Mouse (Mus musculus) midbrain, embryonic 12.5 days (tissue): ENCODE measurements at regions not wholly inside any gene's neighbourhood (a gene's known extent, or its start where the extent isn't known, plus 50 kb on each side); places are given as distances from the start of the nearest gene placed in this dataset.
"Not testable (repeated sequence)": the region's sequence is repeated elsewhere in the genome, so short reads cannot be mapped to it uniquely, and the experiment has no call there.

Source experiments
- ATAC-seq: fragments of 200-750 bp; cut with Nextera tagmentation; 2 replicates; pipeline ENCODE4 v1.8.0; 2017; ENCODE audit warnings: low read depth, moderate TSS enrichment, moderate library complexity; ENCODE audit not compliant: low FRiP score
- H3K27ac ChIP-seq: fragments of 300-500 bp; sonication (generic); replicated peaks from 2 replicates; pipeline ENCODE4 v1.5.1; 2016; ENCODE audit warnings: mild to moderate bottlenecking
- H3K27me3 ChIP-seq: fragments of 300-500 bp; sonication (generic); 2 replicates; pipeline ENCODE4 v1.6.1; 2016; ENCODE audit warnings: mild to moderate bottlenecking
- H3K36me3 ChIP-seq: fragments of 300-500 bp; sonication (generic); 2 replicates; pipeline ENCODE4 v1.6.1; 2016
- H3K4me1 ChIP-seq: fragments of 300-500 bp; sonication (generic); 2 replicates; pipeline ENCODE4 v1.6.1; 2016
- H3K4me2 ChIP-seq: fragments of 300-500 bp; sonication (generic); replicated peaks from 2 replicates; pipeline ENCODE4 v1.6.1; 2016; ENCODE audit warnings: mild to moderate bottlenecking, moderate library complexity
- H3K4me3 ChIP-seq: fragments of 300-500 bp; sonication (generic); 2 replicates; pipeline ENCODE4 v1.5.1; 2016; ENCODE audit warnings: mild to moderate bottlenecking
- H3K9ac ChIP-seq: fragments of 300-500 bp; sonication (generic); replicated peaks from 2 replicates; pipeline ENCODE4 v1.6.1; 2016; ENCODE audit warnings: mild to moderate bottlenecking, moderate library complexity
- H3K9me3 ChIP-seq: fragments of 300-500 bp; sonication (generic); 2 replicates; pipeline ENCODE4 v1.6.1; 2016; ENCODE audit warnings: mild to moderate bottlenecking
- WGBS: fragments of 180-500 bp; shearing (Covaris S2); methylation state at CpG from one replicate; pipeline ENCODE4 v1.1.7; 2016; 5-methylcytosine and 5-hydroxymethylcytosine counted together

DNA sequence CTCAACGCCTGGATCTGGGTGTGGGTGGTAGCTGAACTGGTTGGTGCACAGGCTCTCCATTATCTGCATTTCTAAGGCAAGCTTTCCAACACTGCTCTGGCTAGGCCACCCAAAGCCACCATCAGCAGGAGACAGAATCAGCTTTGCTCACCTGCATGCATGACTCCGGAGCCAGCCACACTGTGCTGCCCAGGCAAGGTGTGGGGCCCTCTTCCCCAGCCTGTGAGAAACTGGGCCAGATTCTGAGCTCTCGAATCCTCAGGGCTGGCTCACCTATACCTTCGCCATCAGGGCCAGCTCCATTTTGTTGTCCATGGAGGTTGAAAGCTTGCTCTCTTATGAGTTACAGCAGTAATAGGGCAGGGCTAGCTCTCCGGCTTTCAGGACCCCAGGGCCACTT lies 293.1 kb upstream of the Pdzrn3 start:
- no peaks in the 10 kb centered on the region for H3K36me3 ChIP-seq
- ATAC-seq: peak; percentile 28; the same call in 1 of the 2 replicates

DNA sequence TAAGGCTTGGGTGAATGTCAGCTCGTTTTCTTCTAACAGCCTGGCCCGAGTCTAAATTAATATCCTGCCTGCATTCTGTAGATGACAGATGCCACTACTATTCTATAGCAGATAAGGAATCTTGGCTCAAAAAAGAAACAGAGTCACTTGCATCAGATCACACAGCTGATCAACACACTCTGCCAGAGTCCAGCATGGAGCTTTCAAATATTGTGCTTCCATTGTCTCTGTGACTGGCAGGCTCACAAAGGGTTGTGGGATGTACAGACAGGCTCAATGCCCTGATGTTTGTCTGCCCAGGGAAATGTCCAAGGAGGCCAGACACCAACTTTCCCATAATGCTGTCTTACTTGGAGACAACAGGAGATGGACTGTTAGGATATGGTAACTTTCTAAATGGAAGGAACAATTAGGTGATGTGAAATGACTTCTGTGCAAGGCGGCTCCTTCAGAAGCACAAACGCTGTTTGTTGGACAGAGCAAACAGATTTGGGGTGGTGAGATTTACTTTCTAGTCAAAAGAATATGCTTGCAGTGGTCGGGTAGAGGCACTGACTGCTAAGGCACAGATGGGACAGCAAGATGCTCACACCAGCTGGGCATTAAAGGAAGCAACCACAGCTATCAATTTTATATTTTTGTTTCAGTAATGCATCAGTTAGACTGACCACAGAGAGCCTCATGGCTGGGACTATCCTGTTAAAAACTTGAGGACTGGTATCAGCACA lies 291.6 kb upstream of the Pdzrn3 start:
- H3K27me3 ChIP-seq: no peaks in the 10 kb centered on the region
- H3K36me3 ChIP-seq: no peaks in the 10 kb centered on the region
- 0 out of 2 replicates have a peak overlapping the region, but pooled peaks have one; percentile 10 for H3K27ac ChIP-seq
- peaks cover 14% of the 10 kb centered on the region; the same call in 1 of the 2 replicates for H3K4me1 ChIP-seq
- no peak overlapping the region for H3K4me2 ChIP-seq
- H3K9me3 ChIP-seq: no peaks in the 10 kb centered on the region
- WGBS: 47% methylated on average over 5 of the region's 5 CpGs
- H3K9ac ChIP-seq: no peak overlapping the region
- no peak overlapping the region for H3K4me3 ChIP-seq
- ATAC-seq: peak; percentile 51; the same call in 1 of the 2 replicates

More for the DNA sequence above, 293.1 kb upstream of the Pdzrn3 start:
- H3K27me3 ChIP-seq: no peaks in the 10 kb centered on the region
- no peaks in the 10 kb centered on the region for H3K9me3 ChIP-seq
- H3K4me3 ChIP-seq: no peak overlapping the region
- peaks cover 14% of the 10 kb centered on the region; the same call in 1 of the 2 replicates for H3K4me1 ChIP-seq
- no peak overlapping the region for H3K4me2 ChIP-seq
- 67% methylated on average over 5 of the region's 5 CpGs for WGBS
- no peak overlapping the region for H3K9ac ChIP-seq
- H3K27ac ChIP-seq: no peak overlapping the region

DNA sequence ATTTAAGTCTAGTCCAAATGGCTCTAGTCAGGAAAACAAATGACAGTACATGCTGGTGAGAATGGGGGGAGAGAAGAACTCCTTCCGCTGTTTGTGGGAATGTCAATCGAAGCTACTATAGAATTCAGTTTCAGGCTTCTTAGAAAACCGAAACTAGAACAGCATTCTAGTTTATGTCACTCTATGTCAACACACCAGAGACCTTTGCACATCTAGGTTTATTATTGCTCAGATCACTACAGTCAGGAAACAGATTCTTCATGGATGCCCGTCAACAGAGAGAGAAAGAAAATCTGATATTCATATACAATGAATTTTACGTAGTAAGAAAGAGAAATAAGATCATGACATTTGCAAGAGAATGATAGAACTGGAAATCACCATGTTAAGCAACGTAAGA lies 276.7 kb upstream of the Pdzrn3 start:
- Histone ChIP-seq H3K27me3 (no peaks in the 10 kb centered on the region), H3K9me3 (no peaks in the 10 kb centered on the region), H3K27ac (no peak overlapping the region), H3K36me3 (no peaks in the 10 kb centered on the region), H3K4me1 (no peaks in the 10 kb centered on the region), H3K9ac (no peak overlapping the region), H3K4me3 (no peak overlapping the region), H3K4me2 (no peak overlapping the region)
- 90% methylated on average over 6 of the region's 6 CpGs for WGBS
- ATAC-seq: no peak

DNA sequence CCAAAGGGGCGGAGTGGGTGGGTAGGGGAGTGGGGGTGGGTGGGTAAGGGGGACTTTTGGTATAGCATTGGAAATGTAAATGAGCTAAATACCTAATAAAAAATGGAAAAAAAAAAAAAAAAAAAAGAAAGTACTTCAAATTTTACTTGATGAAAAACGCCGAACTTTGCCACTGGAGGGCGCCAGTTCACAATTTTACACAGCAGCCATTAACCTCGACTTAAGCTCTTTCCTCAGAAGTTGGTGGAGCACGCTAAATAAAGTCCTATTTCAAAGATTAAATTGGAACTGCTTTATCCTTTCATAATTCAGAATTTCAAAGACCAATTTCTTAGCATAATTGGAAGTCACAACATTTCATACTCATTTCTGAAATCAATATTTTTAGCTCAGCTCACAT lies 272.7 kb upstream of the Pdzrn3 start:
- not testable (repeated sequence) for H3K9ac ChIP-seq, H3K4me1 ChIP-seq, H3K4me2 ChIP-seq, H3K27ac ChIP-seq, H3K36me3 ChIP-seq, H3K9me3 ChIP-seq, ATAC-seq, H3K4me3 ChIP-seq, H3K27me3 ChIP-seq
- 10% methylated on average over 5 of the region's 6 CpGs for WGBS

DNA sequence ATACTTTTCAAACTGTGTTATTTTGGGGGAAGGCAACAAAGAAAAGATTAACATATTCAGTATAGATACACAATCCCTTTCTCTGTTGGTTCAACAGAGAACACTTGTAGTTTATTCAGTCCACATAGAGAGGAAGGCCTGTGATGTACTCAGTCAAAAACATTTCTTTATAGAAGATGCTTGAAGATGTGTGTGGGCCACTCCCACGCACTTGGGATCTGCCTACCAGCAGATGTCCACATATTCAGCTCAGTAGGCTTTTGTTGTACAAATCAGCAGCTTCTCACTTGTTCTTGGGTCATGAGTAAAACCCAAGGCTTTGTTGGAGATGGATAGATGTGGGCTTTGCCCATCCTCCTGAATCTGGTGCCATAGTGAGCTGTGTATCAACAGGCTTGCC lies 239.6 kb upstream of the Pdzrn3 start:
- Histone ChIP-seq H3K27ac (no peak overlapping the region), H3K4me3 (no peak overlapping the region), H3K9ac (no peak overlapping the region), H3K36me3 (no peaks in the 10 kb centered on the region), H3K4me1 (no peaks in the 10 kb centered on the region), H3K4me2 (no peak overlapping the region), H3K9me3 (no peaks in the 10 kb centered on the region), H3K27me3 (no peaks in the 10 kb centered on the region)
- ATAC-seq: no peak; the same call in 1 of the 2 replicates
- WGBS: 58% methylated on average over 1 of the region's 1 CpGs

DNA sequence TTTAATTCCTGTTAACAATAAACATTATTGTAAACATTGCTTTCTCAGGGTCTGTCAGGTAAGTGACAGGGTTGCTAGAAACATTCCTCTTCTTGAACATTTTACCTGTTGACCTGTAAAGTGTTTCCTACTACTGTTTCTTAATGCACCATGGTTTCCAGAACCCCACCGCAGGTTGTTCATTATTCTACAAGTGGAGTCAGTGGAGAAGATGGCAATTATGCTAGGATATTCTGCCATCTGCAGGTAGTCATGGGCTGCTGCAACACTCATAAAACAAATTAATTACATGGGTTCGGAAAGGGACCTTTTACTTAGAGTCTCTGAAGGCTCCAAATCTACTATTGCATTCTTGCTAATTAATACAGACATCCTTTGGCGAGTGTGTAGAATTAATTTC lies 239.1 kb upstream of the Pdzrn3 start:
- no peak overlapping the region for H3K4me3 ChIP-seq
- WGBS: 48% methylated on average over 3 of the region's 3 CpGs
- no peaks in the 10 kb centered on the region for H3K27me3 ChIP-seq
- no peak overlapping the region for H3K9ac ChIP-seq
- H3K4me2 ChIP-seq: no peak overlapping the region
- no peaks in the 10 kb centered on the region for H3K9me3 ChIP-seq
- no peak overlapping the region for H3K27ac ChIP-seq
- ATAC-seq: 0 out of 2 replicates have a peak, but pooled peaks have one; percentile 38
- no peaks in the 10 kb centered on the region for H3K36me3 ChIP-seq
- no peaks in the 10 kb centered on the region for H3K4me1 ChIP-seq

DNA sequence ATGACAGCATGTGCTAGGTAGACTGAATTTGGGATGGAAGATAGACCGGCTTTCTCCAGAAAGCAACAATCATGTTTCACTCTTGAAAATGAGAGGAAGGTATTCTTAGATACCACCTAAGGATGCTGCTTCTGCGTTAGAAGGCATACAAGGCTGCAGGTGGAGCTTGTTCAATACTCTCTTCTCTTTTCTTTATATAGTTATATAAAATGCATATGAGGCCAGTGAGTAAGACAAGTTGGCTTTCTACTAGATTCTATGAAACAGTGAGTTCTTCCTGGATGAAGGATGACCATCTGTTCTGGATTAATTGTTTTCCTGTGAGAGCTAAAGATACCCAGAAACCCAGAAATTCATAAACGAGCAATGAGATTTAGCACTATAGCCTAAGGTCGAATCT lies 231.3 kb upstream of the Pdzrn3 start:
- Histone ChIP-seq H3K27me3 (no peaks in the 10 kb centered on the region), H3K9ac (no peak overlapping the region), H3K4me3 (no peak overlapping the region), H3K9me3 (no peaks in the 10 kb centered on the region), H3K27ac (no peak overlapping the region), H3K4me2 (no peak overlapping the region), H3K4me1 (no peaks in the 10 kb centered on the region), H3K36me3 (no peaks in the 10 kb centered on the region)
- WGBS: 94% methylated on average over 4 of the region's 4 CpGs
- no peak for ATAC-seq

DNA sequence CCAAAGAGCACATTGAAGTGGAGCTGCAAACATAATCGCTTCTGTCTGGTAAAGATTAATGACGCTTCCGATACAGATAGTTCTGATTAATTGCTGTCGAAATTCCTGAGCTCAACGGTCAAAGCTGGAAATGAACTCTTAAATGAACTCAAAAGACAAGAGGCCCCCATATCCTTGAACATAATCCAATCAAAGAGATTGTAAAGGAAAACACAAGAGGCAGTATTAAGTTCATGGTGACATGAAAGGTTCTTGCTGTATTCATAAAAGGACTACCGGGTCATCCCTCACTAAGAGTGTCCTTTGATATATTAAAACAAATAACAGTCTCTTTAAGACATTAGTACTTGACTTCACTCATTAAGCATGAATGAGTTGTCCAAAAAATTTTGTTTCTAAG lies 225.4 kb upstream of the Pdzrn3 start:
- Histone ChIP-seq H3K36me3 (no peaks in the 10 kb centered on the region), H3K27ac (no peak overlapping the region), H3K9me3 (no peaks in the 10 kb centered on the region), H3K4me2 (no peak overlapping the region), H3K4me1 (no peaks in the 10 kb centered on the region), H3K4me3 (no peak overlapping the region), H3K27me3 (no peaks in the 10 kb centered on the region), H3K9ac (no peak overlapping the region)
- WGBS: 85% methylated on average over 6 of the region's 6 CpGs
- no peak for ATAC-seq

DNA sequence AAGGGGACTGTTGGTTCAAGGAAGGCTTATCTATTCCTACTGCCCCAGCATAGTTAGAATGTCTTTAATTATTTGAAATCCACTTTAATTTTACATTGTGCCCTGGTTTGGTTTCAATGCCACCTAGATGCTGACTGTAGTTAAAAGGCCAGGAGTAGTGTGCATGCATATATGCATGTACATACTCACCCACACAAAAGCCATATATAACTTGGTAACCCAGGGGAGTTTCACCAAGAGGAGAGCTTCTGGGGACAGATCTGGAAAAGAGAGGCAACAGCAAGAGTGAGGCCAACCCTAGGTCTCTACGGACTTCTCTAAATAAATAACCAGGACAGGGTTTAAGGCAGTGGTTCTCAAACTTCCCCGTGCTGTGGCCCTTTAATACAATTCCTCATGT lies 219.3 kb upstream of the Pdzrn3 start:
- Histone ChIP-seq H3K4me2 (no peak overlapping the region), H3K27ac (no peak overlapping the region), H3K36me3 (no peaks in the 10 kb centered on the region), H3K9ac (no peak overlapping the region), H3K4me3 (no peak overlapping the region), H3K27me3 (no peaks in the 10 kb centered on the region), H3K9me3 (no peaks in the 10 kb centered on the region), H3K4me1 (no peaks in the 10 kb centered on the region)
- WGBS: 84% methylated on average over 2 of the region's 2 CpGs
- ATAC-seq: no peak

DNA sequence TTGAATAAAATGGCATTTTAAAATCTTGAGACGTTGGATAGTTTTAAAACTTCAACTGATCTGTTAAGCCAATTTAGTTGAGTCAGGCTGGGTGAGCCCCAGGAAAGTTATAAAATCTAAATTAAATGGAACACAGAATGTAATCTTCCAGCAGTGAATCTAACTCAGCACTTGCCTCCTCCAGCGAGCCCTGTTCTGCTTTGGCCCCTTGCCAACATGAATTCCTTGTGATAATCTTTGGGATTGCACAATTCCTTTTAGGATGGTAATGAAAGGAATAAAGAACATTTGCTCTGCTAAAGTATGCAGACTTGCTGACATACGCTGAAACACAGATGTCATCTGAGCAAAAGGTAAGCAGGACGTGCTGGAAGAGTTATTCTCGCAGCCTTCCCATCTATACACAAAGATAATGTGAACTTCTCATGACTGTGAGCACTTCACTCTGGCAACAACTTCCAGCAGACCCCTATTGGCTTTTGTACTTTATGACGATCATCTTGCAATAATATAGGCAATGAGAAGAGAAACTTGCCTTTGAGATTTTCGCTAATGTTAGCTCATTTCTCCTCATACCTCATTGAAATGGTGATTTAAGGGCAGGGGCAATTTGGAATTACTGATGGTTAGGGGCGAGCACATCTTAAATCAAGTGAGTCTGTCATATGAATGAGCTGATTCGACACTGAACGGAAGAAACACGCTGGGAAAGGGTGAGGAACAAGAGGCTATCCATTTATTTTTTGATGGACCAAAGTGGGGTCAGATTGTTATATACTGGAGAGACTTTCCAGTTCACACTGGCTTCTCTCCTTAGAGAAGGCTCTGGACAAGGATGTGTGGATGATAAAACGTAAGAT lies 216.3 kb upstream of the Pdzrn3 start:
- Histone ChIP-seq H3K27me3 (no peaks in the 10 kb centered on the region), H3K36me3 (no peaks in the 10 kb centered on the region), H3K4me3 (no peak overlapping the region), H3K27ac (no peak overlapping the region), H3K9me3 (no peaks in the 10 kb centered on the region), H3K4me1 (no peaks in the 10 kb centered on the region), H3K9ac (no peak overlapping the region), H3K4me2 (no peak overlapping the region)
- no peak for ATAC-seq
- 80% methylated on average over 12 of the region's 12 CpGs for WGBS

DNA sequence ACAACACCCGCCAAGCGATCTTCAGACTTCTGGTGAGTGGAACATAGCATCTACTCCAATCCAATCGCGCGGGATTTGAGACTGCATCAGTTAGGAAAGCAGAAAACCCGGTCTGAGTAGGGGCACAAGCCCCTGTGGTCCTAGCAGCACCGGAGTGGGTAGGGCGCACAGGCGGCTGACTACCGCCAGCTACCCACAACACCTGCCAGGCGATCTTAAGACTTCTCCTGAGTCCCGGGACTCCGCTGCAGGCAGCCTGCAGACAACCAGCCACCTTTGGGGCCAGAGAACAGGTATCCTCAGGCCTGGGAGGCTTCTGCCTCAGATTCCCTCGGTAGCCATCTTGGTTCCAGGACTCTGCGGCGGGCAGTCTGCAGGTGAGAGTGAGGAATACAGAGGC lies 208.2 kb upstream of the Pdzrn3 start:
- H3K36me3 ChIP-seq: no peaks in the 10 kb centered on the region
- no peaks in the 10 kb centered on the region for H3K27me3 ChIP-seq
- H3K9me3 ChIP-seq: no peaks in the 10 kb centered on the region
- no peak overlapping the region for H3K27ac ChIP-seq
- H3K4me1 ChIP-seq: no peaks in the 10 kb centered on the region
- H3K4me2 ChIP-seq: no peak overlapping the region
- ATAC-seq: no peak
- no peak overlapping the region for H3K9ac ChIP-seq
- WGBS: 81% methylated on average over 16 of the region's 16 CpGs
- no peak overlapping the region for H3K4me3 ChIP-seq

DNA sequence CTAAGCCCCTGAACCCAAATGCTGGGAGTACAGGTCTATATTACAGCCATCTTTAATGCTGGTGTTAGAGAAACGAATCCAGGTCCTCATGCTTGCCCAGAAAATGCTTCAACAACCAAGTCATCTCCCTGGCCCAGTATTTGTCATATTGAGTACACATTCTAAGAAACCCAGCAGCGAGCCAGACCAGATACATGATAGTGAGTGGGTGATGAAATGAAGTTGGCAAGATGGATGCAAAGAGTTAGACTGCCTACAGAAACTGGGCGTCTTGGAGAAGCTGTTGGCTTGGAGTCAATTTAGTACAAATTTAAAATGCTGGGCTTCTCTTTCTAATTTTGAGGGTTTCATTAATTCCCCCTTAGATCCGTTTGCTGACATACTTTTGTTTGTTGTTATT lies 203.1 kb upstream of the Pdzrn3 start:
- Histone ChIP-seq H3K36me3 (no peaks in the 10 kb centered on the region), H3K27me3 (no peaks in the 10 kb centered on the region), H3K4me3 (no peak overlapping the region), H3K27ac (no peak overlapping the region), H3K9me3 (no peaks in the 10 kb centered on the region), H3K4me2 (no peak overlapping the region), H3K4me1 (no peaks in the 10 kb centered on the region), H3K9ac (no peak overlapping the region)
- ATAC-seq: no peak
- whole genome bisulfite sequencing: 86% methylated on average over 4 of the region's 4 CpGs
